Mouse (Mus musculus) embryonic facial prominence, embryonic 15.5 days (tissue): ENCODE measurements around the gene Gatad1. TPM values are rescaled to one million over a fixed set of nuclear protein-coding genes. Genes with fewer than 3 reads are reported as not detected.

ENCODE experiments used
- ATAC-seq: fragments of 200-750 bp; cut with Nextera tagmentation; 2 replicates; pipeline ENCODE4 v1.8.0; 2017; ENCODE audit warnings: low read depth, moderate TSS enrichment; ENCODE audit not compliant: insufficient number of reproducible peaks, low FRiP score, low TSS enrichment
- H3K27ac ChIP-seq: fragments of 300-500 bp; sonication (generic); replicated peaks from 2 replicates; pipeline ENCODE4 v1.5.1; 2015; ENCODE audit warnings: mild to moderate bottlenecking, inconsistent platforms
- H3K27me3 ChIP-seq: fragments of 300-500 bp; sonication (generic); 2 replicates; pipeline ENCODE4 v1.6.1; 2015; ENCODE audit warnings: inconsistent platforms
- H3K36me3 ChIP-seq: fragments of 300-500 bp; sonication (generic); 2 replicates; pipeline ENCODE4 v1.6.1; 2015; ENCODE audit warnings: mild to moderate bottlenecking, inconsistent platforms
- H3K4me1 ChIP-seq: fragments of 300-500 bp; sonication (generic); 2 replicates; pipeline ENCODE4 v1.6.1; 2015; ENCODE audit warnings: inconsistent platforms
- H3K4me2 ChIP-seq: fragments of 300-500 bp; sonication (generic); replicated peaks from 2 replicates; pipeline ENCODE4 v1.6.1; 2015; ENCODE audit warnings: mild to moderate bottlenecking, inconsistent platforms
- H3K4me3 ChIP-seq: fragments of 300-500 bp; sonication (generic); replicated peaks from 2 replicates; pipeline ENCODE4 v1.5.1; 2015; ENCODE audit warnings: mild to moderate bottlenecking, inconsistent platforms
- H3K9ac ChIP-seq: fragments of 300-500 bp; sonication (generic); 2 replicates; pipeline ENCODE4 v1.6.1; 2015; ENCODE audit warnings: inconsistent platforms
- H3K9me3 ChIP-seq: fragments of 300-500 bp; sonication (generic); replicated peaks from 2 replicates; pipeline ENCODE4 v1.6.1; 2016; ENCODE audit warnings: inconsistent platforms
- WGBS: fragments of 180-500 bp; shearing (Covaris S2); methylation state at CpG from one replicate; pipeline ENCODE4 v1.1.7; 2015; 5-methylcytosine and 5-hydroxymethylcytosine counted together
- polyA plus RNA-seq: library from polyadenylated mRNA; unstranded; fragments of >200 nt; fragmentation: Nextera tagmentation; extraction: Ambion mirVana; gene quantifications from 2 replicates; pipeline ENCODE4 v1.2.1, GENCODE M21; 2015

Gatad1 gene
- polyA plus RNA-seq: 51.2 and 56.6 TPM in 2 replicates

DNA sequence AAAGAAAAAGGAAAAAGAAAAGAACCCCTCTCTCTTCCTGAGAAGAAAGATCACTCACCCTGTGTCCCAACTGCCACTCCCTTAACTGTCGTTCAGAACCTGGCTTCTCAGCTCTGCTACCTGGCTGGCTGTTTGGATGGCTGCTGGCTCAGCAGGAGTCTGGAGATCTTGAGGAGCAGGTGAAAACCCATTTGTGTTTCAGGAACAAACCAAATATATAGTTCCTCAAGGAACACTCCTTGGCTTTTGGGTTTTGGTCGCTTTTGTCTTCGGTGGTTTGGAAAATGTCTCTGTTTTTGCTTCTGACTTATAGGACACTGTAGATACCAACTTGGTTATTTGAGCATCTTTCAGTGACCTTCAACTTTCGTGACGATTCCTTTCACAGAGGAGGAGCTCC is at the start of gene Gatad1:
TSS of gene Gatad1 (minus strand) at position 101 of the 400 bp plus-strand sequence.
- no peak within 1 kb of the TSS for H3K27ac ChIP-seq
- H3K9me3 ChIP-seq: 0 out of 2 replicates have a peak, but pooled peaks cover 2% of the 10 kb centered on the region
- H3K9ac ChIP-seq: no peak within 1 kb of the TSS
- H3K27me3 ChIP-seq: no peaks in the 10 kb centered on the region
- H3K36me3 ChIP-seq: no peaks in the 10 kb centered on the region
- no peak within 1 kb of the TSS for H3K4me2 ChIP-seq
- H3K4me3 ChIP-seq: no peak within 1 kb of the TSS
- no peak for ATAC-seq
- H3K4me1 ChIP-seq: no peaks in the 10 kb centered on the region
- 78% methylated on average over 5 of the region's 5 CpGs for WGBS

DNA sequence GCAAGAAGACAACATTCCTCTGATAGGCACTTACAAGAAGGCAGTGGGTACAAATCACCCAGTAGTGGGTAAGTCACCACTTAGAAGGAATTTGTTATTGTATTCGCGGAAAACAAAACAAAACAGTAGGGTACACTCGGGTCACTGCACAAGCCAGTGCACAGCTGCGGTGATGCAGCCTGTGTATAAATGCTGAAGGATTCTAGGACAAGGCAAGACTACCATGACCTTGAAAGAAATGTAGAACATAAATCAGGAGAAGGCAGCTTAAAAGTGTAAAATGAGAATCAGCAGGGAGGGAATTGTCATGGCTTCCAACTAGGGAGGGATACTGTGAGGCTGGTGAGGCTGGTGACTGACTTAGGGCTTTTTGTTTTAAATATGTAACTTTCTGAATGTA is 45.2 kb upstream of the Gatad1 start:
- no peak for ATAC-seq
- no peaks in the 10 kb centered on the region for H3K9me3 ChIP-seq
- 89% methylated on average over 4 of the region's 4 CpGs for WGBS
- H3K27ac ChIP-seq: no peak overlapping the region
- no peaks in the 10 kb centered on the region for H3K4me1 ChIP-seq
- no peak overlapping the region for H3K9ac ChIP-seq
- H3K27me3 ChIP-seq: no peaks in the 10 kb centered on the region
- peaks cover 28% of the 10 kb centered on the region for H3K36me3 ChIP-seq
- H3K4me2 ChIP-seq: no peak overlapping the region
- H3K4me3 ChIP-seq: no peak overlapping the region

DNA sequence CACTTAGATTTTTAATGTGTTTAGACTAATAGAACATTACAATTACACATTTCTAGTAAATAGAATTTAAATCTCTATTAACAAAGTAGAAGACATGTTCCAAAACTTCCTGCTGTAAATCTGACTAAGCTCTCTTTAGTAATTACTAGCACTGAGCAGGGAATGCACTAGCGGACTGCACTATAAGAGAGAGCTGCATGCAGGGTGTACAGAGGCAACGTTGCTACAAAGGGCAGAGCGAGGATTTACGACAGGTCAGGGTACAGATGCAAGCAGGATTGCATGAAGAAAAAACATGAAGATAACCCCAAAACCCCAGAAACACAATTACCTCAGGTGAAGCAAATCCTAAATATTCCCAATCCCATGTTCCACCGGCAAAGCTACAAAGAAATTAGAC is 43.0 kb upstream of the Gatad1 start:
- H3K36me3 ChIP-seq: peaks cover 31% of the 10 kb centered on the region
- no peak overlapping the region for H3K4me3 ChIP-seq
- no peaks in the 10 kb centered on the region for H3K27me3 ChIP-seq
- no peak for ATAC-seq
- no peak overlapping the region for H3K27ac ChIP-seq
- 92% methylated on average over 5 of the region's 5 CpGs for WGBS
- H3K4me2 ChIP-seq: no peak overlapping the region
- H3K9ac ChIP-seq: no peak overlapping the region
- H3K4me1 ChIP-seq: no peaks in the 10 kb centered on the region
- no peaks in the 10 kb centered on the region for H3K9me3 ChIP-seq

DNA sequence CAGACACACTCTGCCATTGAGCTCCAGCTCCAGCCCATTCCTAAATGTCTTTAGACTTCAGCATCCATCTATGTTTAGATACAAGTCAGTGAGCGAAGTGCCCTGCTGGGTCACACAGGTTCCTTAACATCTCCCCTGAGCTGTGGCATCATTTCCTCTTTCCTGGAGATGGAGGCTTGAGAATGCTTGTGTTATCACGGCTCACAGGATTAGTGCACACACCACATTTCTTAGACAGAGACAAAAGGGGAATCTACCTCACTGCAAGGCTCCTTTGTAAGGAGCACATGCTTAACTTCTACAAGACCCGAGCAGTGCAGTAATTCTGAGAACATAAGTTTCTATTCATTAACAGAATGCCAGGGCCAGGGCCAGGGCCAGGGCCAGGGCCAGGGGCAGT is 39.0 kb upstream of the Gatad1 start:
- 87% methylated on average over 3 of the region's 3 CpGs for WGBS
- peaks cover 45% of the 10 kb centered on the region for H3K36me3 ChIP-seq

DNA sequence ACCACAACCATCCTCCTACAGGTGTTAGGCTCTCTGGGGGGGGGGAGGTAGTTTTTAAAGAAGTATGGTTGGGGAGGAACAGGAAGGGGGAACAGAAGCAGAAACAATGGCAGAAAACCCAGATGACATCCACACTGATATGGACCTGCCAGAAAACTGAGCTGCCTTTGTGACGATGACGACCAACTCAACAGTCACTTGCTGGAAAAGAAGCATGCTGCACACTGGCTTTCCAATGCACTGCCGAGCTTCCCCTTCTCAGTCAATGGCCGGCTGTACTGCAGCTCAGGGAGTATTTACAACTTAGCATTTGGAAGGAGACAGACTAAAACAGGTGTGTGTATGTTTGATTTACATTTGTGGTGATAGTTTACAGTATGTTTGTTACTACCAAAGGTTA is 38.2 kb upstream of the Gatad1 start:
- Histone ChIP-seq H3K4me2 (no peak overlapping the region), H3K27me3 (no peaks in the 10 kb centered on the region), H3K4me1 (no peaks in the 10 kb centered on the region), H3K36me3 (peaks cover 45% of the 10 kb centered on the region), H3K9ac (no peak overlapping the region), H3K9me3 (no peaks in the 10 kb centered on the region), H3K4me3 (no peak overlapping the region), H3K27ac (no peak overlapping the region)
- 82% methylated on average over 4 of the region's 4 CpGs for WGBS
- no peak for ATAC-seq

More for the DNA sequence above, 39.0 kb upstream of the Gatad1 start:
- Histone ChIP-seq H3K4me2 (no peak overlapping the region), H3K9ac (no peak overlapping the region), H3K27me3 (no peaks in the 10 kb centered on the region), H3K4me1 (no peaks in the 10 kb centered on the region), H3K4me3 (no peak overlapping the region), H3K9me3 (no peaks in the 10 kb centered on the region), H3K27ac (no peak overlapping the region)
- no peak for ATAC-seq

DNA sequence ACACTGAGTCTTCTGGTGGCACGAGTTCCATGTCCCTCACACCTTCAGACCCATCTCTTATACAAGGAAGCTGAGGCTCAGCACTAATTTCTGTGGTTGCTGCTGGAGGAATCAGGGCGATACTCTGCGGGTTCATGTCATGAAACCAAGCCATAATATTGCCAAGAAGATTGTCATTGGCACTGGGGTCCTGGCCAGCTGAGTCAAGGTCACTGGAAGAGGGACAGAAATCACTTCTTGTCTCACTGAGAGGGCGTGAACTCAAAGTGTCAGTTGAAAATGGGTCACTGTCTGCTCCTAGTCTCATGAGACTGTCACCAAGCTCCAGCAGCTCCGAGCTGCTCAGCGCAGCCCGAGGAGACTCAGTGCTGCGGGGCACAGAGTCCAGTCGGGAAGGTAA is 36.0 kb upstream of the Gatad1 start:
- Histone ChIP-seq H3K4me3 (no peak overlapping the region), H3K9me3 (no peaks in the 10 kb centered on the region), H3K4me1 (no peaks in the 10 kb centered on the region), H3K9ac (no peak overlapping the region), H3K4me2 (no peak overlapping the region), H3K27me3 (no peaks in the 10 kb centered on the region), H3K36me3 (peaks cover 45% of the 10 kb centered on the region), H3K27ac (no peak overlapping the region)
- ATAC-seq: no peak
- WGBS: 92% methylated on average over 9 of the region's 9 CpGs

DNA sequence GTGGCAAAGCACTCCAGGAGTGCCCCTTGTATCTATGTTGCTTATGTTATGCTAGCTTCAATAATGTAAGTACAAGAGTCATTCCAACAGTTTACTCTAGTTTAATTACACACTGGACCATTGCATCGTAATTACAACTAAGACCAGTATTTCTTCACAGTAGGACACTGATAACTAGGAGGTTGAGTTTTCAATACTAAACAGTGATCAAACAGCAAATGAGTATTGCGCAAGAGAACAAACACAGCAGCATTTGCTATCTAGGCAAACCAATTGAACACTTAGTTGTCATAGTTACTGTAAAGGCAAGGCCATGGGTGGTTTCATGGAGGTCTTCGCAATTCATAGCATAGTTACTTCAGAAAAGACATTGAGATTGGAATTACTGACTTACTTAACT is 34.3 kb upstream of the Gatad1 start:
- 95% methylated on average over 3 of the region's 3 CpGs for WGBS

DNA sequence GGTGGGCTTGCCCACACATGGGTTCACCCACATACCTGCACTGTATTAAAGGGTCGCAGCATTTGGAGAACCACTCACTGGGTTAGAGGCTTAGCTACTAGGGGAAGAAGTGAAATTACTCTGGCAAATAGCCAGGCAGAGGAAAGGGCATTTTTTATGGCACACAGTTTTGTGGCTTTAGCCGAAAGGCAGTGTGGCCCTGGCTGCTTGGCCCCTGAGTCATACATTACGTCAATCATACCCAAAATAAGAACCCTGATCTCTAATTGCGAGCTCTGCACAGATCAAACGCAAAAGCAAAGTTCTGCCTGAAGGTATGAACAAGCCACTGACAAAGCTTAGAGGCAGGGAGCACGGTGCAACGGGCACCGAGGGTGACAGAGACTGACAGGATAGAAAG is 31.3 kb upstream of the Gatad1 start:
- no peak overlapping the region for H3K9ac ChIP-seq
- H3K4me2 ChIP-seq: no peak overlapping the region
- H3K27ac ChIP-seq: no peak overlapping the region
- H3K36me3 ChIP-seq: peaks cover 23% of the 10 kb centered on the region
- no peaks in the 10 kb centered on the region for H3K27me3 ChIP-seq
- H3K9me3 ChIP-seq: no peaks in the 10 kb centered on the region
- ATAC-seq: no peak
- H3K4me3 ChIP-seq: no peak overlapping the region
- no peaks in the 10 kb centered on the region for H3K4me1 ChIP-seq
- WGBS: 73% methylated on average over 8 of the region's 8 CpGs

More for the DNA sequence above, 34.3 kb upstream of the Gatad1 start:
- no peak overlapping the region for H3K4me3 ChIP-seq
- H3K27ac ChIP-seq: no peak overlapping the region
- H3K9me3 ChIP-seq: no peaks in the 10 kb centered on the region
- ATAC-seq: no peak
- H3K4me1 ChIP-seq: no peaks in the 10 kb centered on the region
- no peak overlapping the region for H3K9ac ChIP-seq
- no peak overlapping the region for H3K4me2 ChIP-seq
- peaks cover 36% of the 10 kb centered on the region for H3K36me3 ChIP-seq
- H3K27me3 ChIP-seq: no peaks in the 10 kb centered on the region

DNA sequence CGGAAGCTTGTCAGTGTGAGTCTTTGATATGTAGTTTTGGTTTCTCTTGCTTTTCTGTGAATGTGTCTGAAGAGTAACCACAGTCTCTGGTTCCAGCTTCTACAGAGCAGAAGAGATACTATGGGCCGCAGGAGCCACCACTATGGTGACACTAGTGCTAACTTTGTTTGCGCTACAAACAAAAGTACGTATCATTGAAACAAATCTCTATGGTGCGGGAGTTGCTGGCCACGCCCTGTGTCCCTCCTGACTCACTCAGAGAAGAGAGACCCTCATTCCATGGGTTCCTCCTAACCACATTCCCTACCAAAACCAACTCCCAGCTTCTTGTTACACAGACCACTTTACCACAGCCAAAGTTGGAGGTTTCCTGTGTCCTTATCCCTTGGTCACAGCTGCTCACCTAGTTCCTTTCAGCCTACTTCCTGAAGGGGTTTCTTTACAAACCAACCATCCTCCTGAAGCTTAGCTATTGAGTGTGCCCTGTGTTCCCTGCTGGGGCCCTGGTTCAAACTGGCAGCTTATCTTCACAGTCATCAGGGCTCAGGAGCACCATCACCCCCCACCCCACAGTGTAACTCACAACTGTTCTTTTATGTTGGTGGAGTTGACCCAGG is 13.1 kb upstream of the Gatad1 start:
- ATAC-seq: no peak
- no peak overlapping the region for H3K4me3 ChIP-seq
- no peak overlapping the region for H3K27ac ChIP-seq
- no peak overlapping the region for H3K4me2 ChIP-seq
- no peaks in the 10 kb centered on the region for H3K9me3 ChIP-seq
- no peaks in the 10 kb centered on the region for H3K27me3 ChIP-seq
- no peak overlapping the region for H3K9ac ChIP-seq
- WGBS: 83% methylated on average over 6 of the region's 6 CpGs
- no peaks in the 10 kb centered on the region for H3K36me3 ChIP-seq
- H3K4me1 ChIP-seq: no peaks in the 10 kb centered on the region

DNA sequence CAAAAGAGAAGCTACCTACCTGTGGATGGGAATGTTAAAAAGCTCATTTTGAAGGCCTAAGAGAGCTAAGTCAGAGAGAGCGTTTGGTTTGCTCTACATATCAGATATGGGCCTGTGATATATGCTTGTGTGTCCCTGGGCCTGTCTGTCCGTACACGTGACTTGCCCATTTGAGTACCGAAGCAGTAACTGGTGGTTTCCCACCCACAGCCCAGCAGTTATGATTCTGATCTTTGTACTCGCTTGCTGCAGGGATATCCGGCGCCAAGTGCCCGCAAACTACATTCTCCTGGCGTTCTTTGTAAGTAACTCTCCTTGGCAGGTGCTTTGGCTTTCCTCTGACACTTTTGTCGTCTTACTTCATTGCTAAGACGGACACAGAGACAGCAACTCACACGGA is 9.6 kb upstream of the Gatad1 start:
- Histone ChIP-seq H3K36me3 (no peaks in the 10 kb centered on the region), H3K27me3 (no peaks in the 10 kb centered on the region), H3K4me1 (no peaks in the 10 kb centered on the region), H3K9me3 (no peaks in the 10 kb centered on the region), H3K9ac (no peak overlapping the region), H3K4me3 (no peak overlapping the region), H3K27ac (peak overlapping the region; percentile 48; the same call in 1 of the 2 replicates), H3K4me2 (0 out of 2 replicates have a peak overlapping the region, but pooled peaks have one; percentile 6)
- ATAC-seq: no peak
- WGBS: 58% methylated on average over 12 of the region's 12 CpGs

DNA sequence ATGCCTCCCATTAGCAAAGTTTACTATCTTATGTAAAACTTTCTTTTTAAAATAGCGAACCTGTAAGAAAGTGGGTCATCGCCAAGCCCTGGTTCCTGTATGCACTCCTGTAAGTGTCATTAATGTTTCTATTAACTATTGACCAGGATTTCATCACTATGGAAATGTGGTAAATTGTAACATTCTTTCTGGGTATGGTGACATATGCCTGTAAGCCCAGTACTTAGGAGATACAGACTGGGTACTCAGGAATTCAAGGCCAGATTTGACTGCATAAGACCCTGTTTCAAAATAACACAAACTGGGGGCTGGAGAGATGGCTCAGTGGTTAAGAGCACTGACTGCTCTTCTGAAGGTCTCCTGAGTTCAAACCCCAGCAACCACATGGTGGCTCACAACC is 8.2 kb upstream of the Gatad1 start:
- H3K9ac ChIP-seq: no peak overlapping the region
- H3K4me1 ChIP-seq: no peaks in the 10 kb centered on the region
- no peak overlapping the region for H3K4me2 ChIP-seq
- H3K36me3 ChIP-seq: no peaks in the 10 kb centered on the region
- ATAC-seq: no peak
- no peaks in the 10 kb centered on the region for H3K27me3 ChIP-seq
- no peak overlapping the region for H3K27ac ChIP-seq
- no peaks in the 10 kb centered on the region for H3K9me3 ChIP-seq
- WGBS: 97% methylated on average over 2 of the region's 2 CpGs
- no peak overlapping the region for H3K4me3 ChIP-seq

DNA sequence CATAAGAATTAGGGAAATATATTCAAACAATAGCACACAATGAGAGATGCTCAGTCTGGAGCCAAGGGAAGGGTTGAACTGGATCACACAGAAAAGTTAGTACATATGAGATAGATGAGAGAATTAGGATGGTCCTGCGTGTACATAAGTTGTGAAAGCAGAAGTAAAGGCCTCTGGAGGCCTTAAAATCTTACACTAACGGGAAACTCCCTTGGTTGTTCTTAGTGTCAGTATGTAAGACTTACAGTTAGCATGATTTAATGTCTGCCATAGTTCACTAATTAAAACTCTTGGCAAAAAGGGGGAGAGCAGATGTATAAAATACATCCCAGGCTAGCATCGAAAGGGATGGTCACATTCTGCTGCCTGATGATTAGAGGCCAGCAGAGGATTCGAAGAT is 3.2 kb downstream of the Gatad1 start:
- 91% methylated on average over 4 of the region's 4 CpGs for WGBS
- no peak for ATAC-seq
- Histone ChIP-seq H3K36me3 (no peaks in the 10 kb centered on the region), H3K4me2 (no peak overlapping the region), H3K9ac (no peak overlapping the region), H3K4me1 (no peaks in the 10 kb centered on the region), H3K27me3 (no peaks in the 10 kb centered on the region), H3K4me3 (no peak overlapping the region), H3K9me3 (0 out of 2 replicates have a peak, but pooled peaks cover 2% of the 10 kb centered on the region), H3K27ac (no peak overlapping the region)
